Mouse (Mus musculus) adrenal gland, adult 2 months (tissue): ENCODE data around the gene Fam178b. TPM values are rescaled to one million over a fixed set of nuclear protein-coding genes. Genes with fewer than 3 reads are reported as not detected.

ENCODE experiments used
- DNase-seq: peaks from one replicate; pipeline ENCODE4 v3.0.0; 2021
- polyA plus RNA-seq: library from polyadenylated mRNA; depleted of rRNA; stranded (reverse); fragments of >200 nt; gene quantifications from 2 replicates; pipeline ENCODE4 v1.2.3, GENCODE M21; 2012
- total RNA-seq, 2 experiments: library from RNA; stranded (reverse); gene quantifications; 2 replicates each; pipeline ENCODE4 v1.2.3; 2021

Fam178b gene
- total and polyA plus RNA-seq, 3 experiments: 0.14 to 0.79 (median 0.52) TPM

- DNase-seq: peak; percentile 32
These were observed 94.2 kb downstream of the Fam178b start for GRCm38 (mm10) chr1:36588476-36589450.

DNA sequence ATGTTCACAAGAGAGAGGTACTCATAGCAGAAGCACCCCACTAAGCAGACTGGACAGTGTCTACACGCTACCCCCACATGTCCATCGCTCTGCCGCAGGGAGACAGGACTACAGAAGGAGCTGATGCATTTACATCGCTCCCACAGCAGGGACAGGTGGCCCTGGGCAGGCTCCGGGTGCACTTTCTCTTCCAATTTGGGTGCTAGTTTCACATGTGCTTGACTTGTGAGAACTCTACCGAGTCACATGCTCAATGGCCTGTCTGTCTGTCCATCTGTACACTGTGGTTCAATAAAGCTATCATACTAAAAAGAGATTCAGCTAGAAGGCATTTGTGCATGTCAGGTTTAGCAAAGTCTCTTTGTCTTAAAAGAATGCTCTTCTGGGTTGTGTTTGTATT lies 95.1 kb downstream of the Fam178b start:
- DNase-seq: no peak

DNA sequence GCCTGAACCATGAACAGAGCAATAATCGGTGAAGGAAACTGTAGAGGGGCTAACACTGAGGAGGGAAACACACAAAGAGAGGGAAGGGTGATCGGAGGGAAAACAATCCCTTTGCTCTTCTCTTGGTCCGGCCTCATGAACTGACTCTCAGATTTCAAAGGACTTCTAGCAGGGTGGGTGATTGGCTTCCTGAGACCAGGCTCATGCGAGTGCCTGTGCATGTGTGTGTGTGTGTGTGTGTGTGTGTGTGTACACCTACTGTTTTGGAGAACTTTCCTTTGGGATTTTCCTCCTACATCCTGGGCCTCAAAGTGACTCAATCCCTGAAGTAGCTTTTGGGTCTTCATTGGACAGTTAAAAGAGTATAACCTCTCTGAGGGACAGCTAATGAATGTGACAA lies 96.7 kb downstream of the Fam178b start:
- no peak for DNase-seq

DNA sequence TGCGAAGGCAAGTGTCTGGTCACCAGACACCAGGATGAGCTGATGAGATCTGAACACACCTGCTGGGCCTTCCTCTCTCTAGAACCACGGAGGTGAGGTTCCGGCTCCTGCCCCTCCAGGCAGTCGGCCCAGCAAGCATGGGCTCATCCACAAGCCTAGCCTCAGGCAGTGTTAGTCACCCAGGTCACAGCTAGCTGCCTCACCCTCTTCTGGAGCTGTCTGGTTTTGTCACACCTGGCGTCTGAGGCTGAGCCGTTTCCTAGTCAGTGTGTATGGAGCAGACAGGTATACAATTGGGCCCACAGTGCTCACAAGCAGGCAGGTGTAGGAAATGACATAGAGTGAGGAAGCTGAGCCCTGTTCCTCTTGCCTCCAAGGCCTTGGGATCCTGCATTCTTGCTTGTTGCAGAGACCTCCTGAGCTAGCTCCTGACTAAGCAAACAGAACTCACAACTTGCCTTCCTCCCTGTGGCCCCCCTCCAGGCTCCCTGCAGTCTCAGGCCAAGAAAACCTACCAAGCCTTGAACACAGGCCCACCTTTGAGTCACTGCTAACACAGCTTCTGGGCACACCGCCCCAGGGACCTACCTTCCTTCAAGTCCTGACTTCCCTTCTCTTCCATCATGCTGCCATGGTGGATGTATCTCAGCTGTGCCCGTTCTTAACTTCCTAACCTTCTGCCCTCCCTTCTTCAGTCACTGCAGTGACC lies 99.4 kb downstream of the Fam178b start:
- peak; percentile 55 for DNase-seq

GRCm38 (mm10) chr1:36582211-36582610 lies 100.8 kb downstream of the Fam178b start:
- DNase-seq: no peak

- DNase-seq: no peak
These were observed 101.7 kb downstream of the Fam178b start for GRCm38 (mm10) chr1:36581260-36581659.

- DNase-seq: peak; percentile 64
These were observed 102.4 kb downstream of the Fam178b start for GRCm38 (mm10) chr1:36580384-36581207.

- DNase-seq: no peak
These were observed 103.0 kb downstream of the Fam178b start for GRCm38 (mm10) chr1:36579974-36580383.

GRCm38 (mm10) chr1:36576991-36577675 lies 105.8 kb downstream of the Fam178b start:
- DNase-seq: no peak

GRCm38 (mm10) chr1:36575347-36575746 lies 107.6 kb downstream of the Fam178b start:
- DNase-seq: no peak

DNA sequence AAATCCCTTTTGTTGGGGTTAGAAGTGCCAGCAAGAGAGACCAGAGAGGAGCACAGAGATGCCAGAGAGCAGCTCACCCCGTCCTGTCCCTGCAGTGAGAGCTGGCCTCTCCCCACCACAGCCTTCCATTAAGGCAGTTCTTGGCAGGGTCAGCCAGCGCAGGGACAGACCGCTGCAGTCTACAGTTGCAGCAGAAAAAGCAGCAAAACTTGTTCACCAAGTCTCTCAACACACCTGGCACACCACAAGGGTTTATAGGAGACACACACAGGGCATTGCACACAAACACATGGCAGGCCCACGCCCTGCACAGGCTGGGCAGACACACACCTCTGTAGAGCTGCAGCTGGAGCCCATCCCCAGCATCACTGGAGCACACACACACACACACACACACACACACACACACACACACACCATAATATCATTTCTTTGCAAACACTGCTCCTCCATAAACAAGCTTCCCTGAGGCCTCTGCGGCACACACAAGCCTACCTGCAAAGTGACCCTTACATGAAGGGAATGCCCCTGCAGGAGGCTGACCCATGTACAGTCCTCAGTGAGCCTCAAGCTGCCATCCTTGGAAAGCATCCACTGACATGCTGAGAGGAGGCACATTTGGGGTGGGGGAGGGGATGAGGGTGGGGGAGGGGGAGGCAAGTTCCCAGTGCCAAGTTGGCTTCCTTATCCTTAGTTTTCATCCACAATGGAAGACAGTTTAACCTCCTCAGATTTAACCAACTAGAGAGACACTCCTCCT lies 108.6 kb downstream of the Fam178b start:
- DNase-seq: no peak

GRCm38 (mm10) chr1:36573524-36573923 lies 109.5 kb downstream of the Fam178b start:
- no peak for DNase-seq

DNA sequence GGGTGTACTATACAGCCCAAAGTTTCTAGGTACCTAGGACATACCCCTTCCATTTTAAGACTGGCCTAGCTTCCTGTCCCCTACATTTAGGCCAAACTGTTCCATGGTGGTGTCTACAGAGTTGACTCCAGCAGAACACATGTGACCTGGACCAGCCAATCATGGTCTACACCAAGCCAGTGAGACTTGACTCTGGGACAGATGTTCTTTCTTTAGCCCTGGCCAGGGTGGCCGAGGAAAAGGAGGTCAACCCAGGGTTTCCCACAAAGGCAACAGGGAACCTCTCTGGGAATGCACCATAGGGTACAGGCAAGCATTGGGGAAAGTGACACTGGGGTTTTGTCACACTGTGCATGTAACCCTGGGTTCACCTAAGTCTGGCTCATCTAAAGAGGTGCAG lies 110.3 kb downstream of the Fam178b start:
- no peak for DNase-seq

DNA sequence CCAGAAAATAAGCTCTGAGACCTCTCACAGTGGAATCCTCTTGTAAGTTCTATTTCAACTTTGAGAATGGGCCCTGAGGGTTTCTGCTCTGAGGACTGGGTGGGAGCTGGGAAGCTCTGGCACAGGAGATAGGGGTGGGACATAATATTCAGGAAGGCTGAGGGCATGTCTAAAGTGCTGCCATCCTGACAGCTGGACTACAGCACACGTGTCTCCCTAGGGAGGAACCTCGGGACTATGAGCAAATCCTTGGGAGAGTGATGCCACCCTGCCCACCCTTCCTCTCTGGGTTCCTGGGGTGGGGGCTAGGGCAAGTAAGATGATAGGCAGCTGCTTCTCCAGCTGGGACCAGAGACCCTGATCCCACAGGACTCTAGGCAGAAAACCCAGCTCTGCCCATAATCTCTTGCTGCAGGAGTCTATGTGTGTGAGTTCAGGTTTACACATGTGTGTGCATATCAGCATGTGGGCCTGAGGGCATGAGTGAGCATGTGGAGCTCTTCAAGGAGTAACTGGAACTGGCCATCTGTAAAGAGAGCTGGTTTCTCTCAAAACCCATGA lies 110.8 kb downstream of the Fam178b start:
- DNase-seq: no peak

DNA sequence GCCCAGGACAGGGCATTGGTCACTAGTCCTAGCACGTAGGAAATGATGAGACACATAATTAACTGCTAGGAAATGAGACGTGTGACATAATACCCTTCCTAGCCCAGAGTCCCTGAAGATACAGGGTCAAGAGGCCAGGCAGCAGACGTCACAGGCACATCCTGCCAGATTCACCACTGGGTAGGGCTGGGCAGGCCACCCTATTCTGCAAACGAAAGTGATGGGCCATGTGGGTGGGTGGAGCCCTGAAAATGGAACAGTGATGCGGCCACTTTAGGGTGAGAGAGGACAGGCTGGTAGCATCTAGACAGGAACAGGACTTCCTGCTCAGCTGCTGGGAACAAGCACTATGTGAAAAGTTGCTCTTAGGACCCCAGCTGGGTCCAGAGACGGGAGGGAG lies 111.4 kb downstream of the Fam178b start:
- DNase-seq: peak; percentile 87

DNA sequence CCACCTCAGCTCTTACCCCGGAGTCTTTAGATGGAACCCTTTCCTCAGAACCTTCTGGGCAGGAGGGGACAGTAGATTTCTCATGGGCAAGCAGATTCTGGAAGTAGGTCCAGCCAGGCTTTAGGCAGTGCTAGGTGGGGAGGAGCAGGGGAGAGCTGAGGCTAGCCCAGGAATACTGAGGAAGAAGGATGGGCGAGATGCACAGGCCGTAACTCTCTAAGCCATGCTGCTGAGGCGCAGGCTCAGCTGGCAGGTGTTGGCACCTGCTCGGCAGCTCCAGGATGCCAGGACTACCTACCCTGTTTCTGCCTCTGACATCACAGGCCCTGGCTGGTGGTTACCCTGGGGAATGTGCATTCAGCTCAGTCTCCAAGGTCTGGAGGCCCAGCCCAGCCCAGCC lies 112.7 kb downstream of the Fam178b start:
- DNase-seq: no peak

- DNase-seq: peak; percentile 43
These were observed 113.2 kb downstream of the Fam178b start for GRCm38 (mm10) chr1:36569694-36570276.

DNA sequence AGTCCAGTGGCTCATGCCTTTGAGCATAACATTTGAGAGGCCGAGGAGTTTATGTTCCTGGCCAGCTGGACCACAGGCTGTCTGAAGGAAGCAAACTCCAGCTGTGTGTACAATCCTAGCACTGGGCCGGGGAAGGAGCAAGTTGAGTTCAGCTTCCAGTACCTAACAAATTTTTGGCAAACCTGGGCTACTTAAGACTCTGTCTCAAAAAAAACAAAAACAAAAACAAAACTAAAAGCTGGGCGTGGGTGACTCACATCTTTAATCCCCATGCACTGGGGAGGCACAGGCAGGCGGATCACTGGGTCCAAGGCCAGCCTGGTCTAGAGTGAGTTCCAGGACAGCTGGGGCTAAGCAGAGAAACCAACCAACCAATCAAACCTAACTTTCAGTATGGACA lies 114.2 kb downstream of the Fam178b start:
- DNase-seq: peak; percentile 64

DNA sequence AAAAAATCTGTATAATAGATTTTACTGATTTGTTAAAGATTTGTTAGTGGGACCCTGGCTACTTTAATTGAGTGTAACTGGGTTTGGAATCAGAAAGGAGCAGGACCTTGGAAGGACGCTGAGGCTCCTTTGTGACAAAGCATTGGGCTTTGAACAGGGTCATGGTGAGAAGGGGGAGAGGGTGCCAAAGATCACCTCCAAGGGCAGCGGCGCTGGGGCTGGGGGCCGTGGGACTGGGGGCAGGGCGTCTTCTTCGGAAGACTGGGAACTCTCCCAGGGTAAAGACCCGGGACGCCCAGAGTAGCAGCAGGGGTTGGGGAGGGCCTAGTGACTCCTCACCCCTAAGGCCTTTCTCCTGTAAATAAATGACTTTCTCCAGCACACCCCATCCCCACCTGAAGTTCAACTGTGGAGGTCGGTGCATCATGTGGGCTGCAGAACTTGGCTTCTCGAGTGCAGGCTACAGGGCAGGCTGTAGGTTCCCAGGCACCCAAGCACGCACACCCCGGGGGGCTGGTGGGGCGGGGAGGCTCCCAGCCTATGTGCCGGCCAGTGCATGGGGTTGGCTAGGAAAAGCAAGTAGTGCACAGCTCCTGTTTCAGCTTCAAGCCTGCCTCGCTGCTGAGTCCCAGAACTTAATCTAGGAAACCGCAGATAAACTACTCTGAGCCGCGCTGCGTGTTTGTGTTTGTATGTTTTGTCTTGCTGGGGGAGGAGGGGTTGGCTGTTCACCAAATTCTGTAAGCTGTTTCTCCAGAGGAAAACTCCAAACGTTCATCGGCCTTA lies 115.0 kb downstream of the Fam178b start:
- no peak for DNase-seq
